Mouse (Mus musculus): ENCODE measurements around the gene Rasgrf2. TPM values are rescaled to one million over a fixed set of nuclear protein-coding genes. Genes with fewer than 3 reads are reported as not detected.
A peak's percentile ranks its signal among the peaks of the same experiment; 100 is the strongest.
"Not testable (repeated sequence)": the region's sequence is repeated elsewhere in the genome, so short reads cannot be mapped to it uniquely, and the experiment has no call there.

The Rasgrf2 gene
- polyA plus RNA-seq (2015; fragmentation: Nextera tagmentation; extraction: Ambion mirVana): 1.0 and 2.5 TPM in 2 replicates

DNA sequence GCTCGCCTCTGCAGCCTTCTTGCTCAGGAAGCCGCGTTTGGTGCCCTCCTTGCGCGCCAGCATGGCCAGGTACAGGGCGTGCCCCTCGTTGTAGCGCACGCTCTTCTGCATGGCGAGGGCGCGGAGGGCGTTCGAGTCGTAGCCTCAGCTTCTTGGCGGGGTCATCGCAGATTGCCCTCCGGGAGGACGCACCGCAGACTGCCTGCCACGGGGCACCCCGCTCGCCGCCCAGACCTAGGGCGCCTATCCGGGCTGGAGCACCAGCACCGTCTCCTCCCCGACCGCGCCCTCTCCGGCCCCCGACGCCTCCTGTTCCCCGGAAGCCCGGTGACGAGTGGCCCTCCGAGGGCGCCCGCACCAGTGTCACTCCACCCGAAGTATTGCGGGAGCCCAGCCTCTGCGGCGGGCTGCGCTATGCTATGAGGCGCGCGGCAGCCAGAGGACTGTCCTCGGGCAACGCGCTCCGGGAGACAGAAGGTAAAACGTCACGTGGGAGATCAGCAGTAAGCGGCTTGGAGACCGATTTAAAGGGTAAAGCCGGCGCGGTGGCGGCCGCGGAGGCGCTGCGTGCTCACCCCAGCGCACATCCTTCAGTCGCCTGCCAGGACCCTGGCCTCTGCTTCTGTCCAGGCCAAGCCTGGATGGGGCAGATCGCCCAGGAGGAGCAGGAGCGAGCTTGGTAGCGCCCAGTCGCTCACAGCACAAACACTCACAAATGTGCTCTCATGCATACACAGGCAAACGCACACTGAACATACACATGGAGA is at the start of gene Rasgrf2:
Gene Rasgrf2, minus strand, starts transcription at position 273 of the 767 bp plus-strand sequence.
- ATAC-seq (ENCODE audit: low FRiP score, low TSS enrichment): peak; percentile 84
- H3K9ac ChIP-seq (replicated peaks; ENCODE audit: low read length): peak within 1 kb of the TSS; percentile 57
- H3K27ac ChIP-seq (ENCODE audit: low read length): no peak within 1 kb of the TSS
- H3K4me3 ChIP-seq (ENCODE audit: low read length): peak within 1 kb of the TSS; percentile 60
- peaks cover 8% of the 10 kb centered on the region for H3K4me1 ChIP-seq (ENCODE audit: insufficient read depth, low read length)
- WGBS: 1% methylated on average over 70 of the region's 70 CpGs
- no peaks in the 10 kb centered on the region for H3K36me3 ChIP-seq (ENCODE audit: insufficient read depth, low read length)
- H3K4me2 ChIP-seq (replicated peaks; ENCODE audit: low read depth, low read length): peak within 1 kb of the TSS; percentile 96
- H3K9me3 ChIP-seq (ENCODE audit: low read length): no peaks in the 10 kb centered on the region
- H3K27me3 ChIP-seq (ENCODE audit: insufficient read depth, low read length): peaks cover 28% of the 10 kb centered on the region

- H3K36me3 ChIP-seq (ENCODE audit: insufficient read depth, low read length); H3K9ac ChIP-seq (replicated peaks; ENCODE audit: low read length); H3K27ac ChIP-seq (ENCODE audit: low read length); H3K27me3 ChIP-seq (ENCODE audit: insufficient read depth, low read length); H3K4me3 ChIP-seq (ENCODE audit: low read length); ATAC-seq (ENCODE audit: low FRiP score, low TSS enrichment); H3K4me2 ChIP-seq (replicated peaks; ENCODE audit: low read depth, low read length); H3K4me1 ChIP-seq (ENCODE audit: insufficient read depth, low read length); H3K9me3 ChIP-seq (ENCODE audit: low read length): not testable (repeated sequence)
- 83% methylated on average over 8 of the region's 8 CpGs for WGBS
These were observed 41.2 kb upstream of the Rasgrf2 start for GRCm38 (mm10) chr13:92172686-92173085.

GRCm38 (mm10) chr13:92150551-92150950 is 19.1 kb upstream of the Rasgrf2 start:
- WGBS: 61% methylated on average over 3 of the region's 3 CpGs
- Histone ChIP-seq H3K9ac (replicated peaks; ENCODE audit: low read length) (no peak overlapping the region), H3K4me1 (ENCODE audit: insufficient read depth, low read length) (no peaks in the 10 kb centered on the region), H3K27me3 (ENCODE audit: insufficient read depth, low read length) (no peaks in the 10 kb centered on the region), H3K36me3 (ENCODE audit: insufficient read depth, low read length) (no peaks in the 10 kb centered on the region), H3K9me3 (ENCODE audit: low read length) (peaks cover 9% of the 10 kb centered on the region), H3K4me2 (replicated peaks; ENCODE audit: low read depth, low read length) (no peak overlapping the region), H3K4me3 (ENCODE audit: low read length) (no peak overlapping the region), H3K27ac (ENCODE audit: low read length) (no peak overlapping the region)
- ATAC-seq (ENCODE audit: low FRiP score, low TSS enrichment): 0 out of 2 replicates have a peak, but pooled peaks have one; percentile 27

- Histone ChIP-seq H3K4me2 (replicated peaks; ENCODE audit: low read depth, low read length) (no peak overlapping the region), H3K27me3 (ENCODE audit: insufficient read depth, low read length) (no peaks in the 10 kb centered on the region), H3K9ac (replicated peaks; ENCODE audit: low read length) (no peak overlapping the region), H3K9me3 (ENCODE audit: low read length) (peaks cover 23% of the 10 kb centered on the region), H3K4me1 (ENCODE audit: insufficient read depth, low read length) (no peaks in the 10 kb centered on the region), H3K4me3 (ENCODE audit: low read length) (no peak overlapping the region), H3K36me3 (ENCODE audit: insufficient read depth, low read length) (no peaks in the 10 kb centered on the region), H3K27ac (ENCODE audit: low read length) (no peak overlapping the region)
- no peak for ATAC-seq (ENCODE audit: low FRiP score, low TSS enrichment)
- WGBS: 81% methylated on average over 4 of the region's 4 CpGs
These were observed 17.4 kb upstream of the Rasgrf2 start for GRCm38 (mm10) chr13:92148858-92149257.

DNA sequence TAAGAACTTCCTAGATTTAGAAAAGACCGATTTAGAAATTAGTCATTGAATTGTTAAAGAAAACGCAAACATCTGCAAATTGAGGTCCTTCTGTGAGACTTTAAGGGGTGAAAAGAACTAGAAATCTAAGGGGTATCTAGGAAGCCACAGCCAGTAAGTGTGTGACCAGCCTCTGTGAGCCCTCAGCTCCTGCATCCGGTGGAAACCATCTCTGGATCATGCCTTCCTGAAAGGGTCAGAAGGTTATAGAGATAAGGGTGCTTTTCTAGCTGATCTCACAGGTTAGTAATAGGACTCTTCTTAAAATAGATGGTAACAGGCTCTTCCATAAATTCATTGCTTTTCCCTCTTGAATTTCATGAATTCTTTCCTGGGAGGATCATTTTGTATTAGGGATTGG is 3.3 kb upstream of the Rasgrf2 start:
- Histone ChIP-seq H3K27ac (ENCODE audit: low read length) (no peak overlapping the region), H3K9me3 (ENCODE audit: low read length) (peaks cover 4% of the 10 kb centered on the region; the same call in 1 of the 2 replicates), H3K4me3 (ENCODE audit: low read length) (no peak overlapping the region), H3K4me1 (ENCODE audit: insufficient read depth, low read length) (peaks cover 8% of the 10 kb centered on the region), H3K4me2 (replicated peaks; ENCODE audit: low read depth, low read length) (no peak overlapping the region), H3K27me3 (ENCODE audit: insufficient read depth, low read length) (peaks cover 24% of the 10 kb centered on the region), H3K9ac (replicated peaks; ENCODE audit: low read length) (no peak overlapping the region), H3K36me3 (ENCODE audit: insufficient read depth, low read length) (no peaks in the 10 kb centered on the region)
- 70% methylated on average over 3 of the region's 3 CpGs for WGBS
- ATAC-seq (ENCODE audit: low FRiP score, low TSS enrichment): no peak

DNA sequence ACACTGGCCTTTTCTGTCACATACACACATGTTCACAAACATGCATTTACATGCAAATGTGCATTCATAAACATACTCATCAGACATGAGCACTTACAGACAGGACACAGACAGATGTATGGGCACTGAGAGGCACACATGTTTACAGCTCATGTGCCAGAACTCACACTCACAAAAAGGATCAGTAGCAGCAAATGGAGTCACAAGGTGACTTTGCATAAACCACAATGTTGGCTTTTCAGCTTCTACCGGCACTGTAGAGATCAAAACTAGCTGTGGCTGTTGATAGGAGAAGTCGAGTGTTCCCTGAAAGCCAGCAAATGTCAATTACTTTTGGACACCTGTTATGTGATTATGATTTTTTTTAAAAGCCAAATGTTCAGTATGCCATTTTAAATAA is 1.1 kb upstream of the Rasgrf2 start:
- Histone ChIP-seq H3K27ac (ENCODE audit: low read length) (no peak overlapping the region), H3K4me2 (replicated peaks; ENCODE audit: low read depth, low read length) (no peak overlapping the region), H3K4me3 (ENCODE audit: low read length) (no peak overlapping the region), H3K9ac (replicated peaks; ENCODE audit: low read length) (no peak overlapping the region), H3K36me3 (ENCODE audit: insufficient read depth, low read length) (no peaks in the 10 kb centered on the region), H3K9me3 (ENCODE audit: low read length) (no peaks in the 10 kb centered on the region), H3K4me1 (ENCODE audit: insufficient read depth, low read length) (peaks cover 8% of the 10 kb centered on the region), H3K27me3 (ENCODE audit: insufficient read depth, low read length) (peaks cover 28% of the 10 kb centered on the region)
- no peak for ATAC-seq (ENCODE audit: low FRiP score, low TSS enrichment)
- 70% methylated on average over 2 of the region's 2 CpGs for WGBS

DNA sequence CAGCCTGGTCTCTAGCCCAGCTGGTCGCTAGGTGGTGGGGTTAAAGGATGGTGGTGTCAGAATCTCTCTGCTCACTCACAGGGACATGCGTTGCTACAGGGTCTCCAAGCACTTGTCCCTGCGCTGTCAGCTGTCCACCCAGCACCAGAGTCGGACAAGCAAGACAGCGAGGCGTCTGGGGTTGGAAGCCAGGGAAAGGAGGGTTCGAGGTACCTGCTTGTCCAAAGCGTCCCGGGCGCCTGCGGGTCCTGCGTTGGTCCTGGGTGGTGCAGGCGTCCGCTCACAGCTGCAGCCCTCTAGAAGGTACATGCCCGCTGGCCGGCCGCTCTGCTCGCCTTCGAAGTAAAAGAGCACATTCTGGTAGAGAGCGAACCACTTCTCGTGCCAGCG is 467 bp downstream of the Rasgrf2 start:
- peak overlapping the region; percentile 96 for H3K4me2 ChIP-seq (replicated peaks; ENCODE audit: low read depth, low read length)
- H3K27me3 ChIP-seq (ENCODE audit: insufficient read depth, low read length): peaks cover 28% of the 10 kb centered on the region
- H3K27ac ChIP-seq (ENCODE audit: low read length): no peak overlapping the region
- peak; percentile 43 for ATAC-seq (ENCODE audit: low FRiP score, low TSS enrichment)
- peaks cover 8% of the 10 kb centered on the region for H3K4me1 ChIP-seq (ENCODE audit: insufficient read depth, low read length)
- H3K9ac ChIP-seq (replicated peaks; ENCODE audit: low read length): peak overlapping the region; percentile 57; the same call in 1 of the 2 replicates
- no peaks in the 10 kb centered on the region for H3K9me3 ChIP-seq (ENCODE audit: low read length)
- H3K4me3 ChIP-seq (ENCODE audit: low read length): peak overlapping the region; percentile 60
- H3K36me3 ChIP-seq (ENCODE audit: insufficient read depth, low read length): no peaks in the 10 kb centered on the region
- 10% methylated on average over 22 of the region's 22 CpGs for WGBS

DNA sequence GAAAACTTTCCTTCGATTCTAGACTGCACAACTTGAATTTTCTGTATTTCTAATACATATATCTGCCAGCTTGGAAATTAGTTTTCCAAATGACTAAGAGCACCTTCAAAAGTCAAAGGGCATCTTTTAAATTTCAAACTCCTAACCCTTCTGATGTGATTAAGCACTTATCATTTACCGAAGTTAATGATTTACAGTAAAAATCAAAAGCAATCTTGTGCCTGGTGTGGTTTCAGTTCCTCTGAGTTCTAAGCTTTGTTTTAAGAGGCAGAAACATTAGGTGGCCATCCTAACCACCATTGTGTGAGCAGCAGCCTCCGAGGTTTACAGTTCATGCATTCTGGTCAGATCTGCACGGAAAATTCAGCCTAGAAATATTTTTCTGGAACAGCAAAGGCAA is 1.6 kb downstream of the Rasgrf2 start:
- no peaks in the 10 kb centered on the region for H3K36me3 ChIP-seq (ENCODE audit: insufficient read depth, low read length)
- peaks cover 28% of the 10 kb centered on the region for H3K27me3 ChIP-seq (ENCODE audit: insufficient read depth, low read length)
- WGBS: 73% methylated on average over 4 of the region's 4 CpGs
- no peak overlapping the region for H3K27ac ChIP-seq (ENCODE audit: low read length)
- no peak overlapping the region for H3K4me3 ChIP-seq (ENCODE audit: low read length)
- H3K9ac ChIP-seq (replicated peaks; ENCODE audit: low read length): no peak overlapping the region
- peaks cover 8% of the 10 kb centered on the region for H3K4me1 ChIP-seq (ENCODE audit: insufficient read depth, low read length)
- ATAC-seq (ENCODE audit: low FRiP score, low TSS enrichment): no peak
- no peaks in the 10 kb centered on the region for H3K9me3 ChIP-seq (ENCODE audit: low read length)
- H3K4me2 ChIP-seq (replicated peaks; ENCODE audit: low read depth, low read length): peak overlapping the region; percentile 96

GRCm38 (mm10) chr13:92125902-92126301 is 5.6 kb downstream of the Rasgrf2 start:
- no peak for ATAC-seq (ENCODE audit: low FRiP score, low TSS enrichment)
- WGBS: 88% methylated on average over 5 of the region's 5 CpGs
- Histone ChIP-seq H3K4me2 (replicated peaks; ENCODE audit: low read depth, low read length) (no peak overlapping the region), H3K27me3 (ENCODE audit: insufficient read depth, low read length) (peaks cover 14% of the 10 kb centered on the region), H3K27ac (ENCODE audit: low read length) (no peak overlapping the region), H3K4me1 (ENCODE audit: insufficient read depth, low read length) (0 out of 2 replicates have a peak, but pooled peaks cover under 1% of the 10 kb centered on the region), H3K36me3 (ENCODE audit: insufficient read depth, low read length) (no peaks in the 10 kb centered on the region), H3K4me3 (ENCODE audit: low read length) (no peak overlapping the region), H3K9ac (replicated peaks; ENCODE audit: low read length) (no peak overlapping the region), H3K9me3 (ENCODE audit: low read length) (no peaks in the 10 kb centered on the region)

- no peak for ATAC-seq (ENCODE audit: low FRiP score, low TSS enrichment)
- H3K4me2 ChIP-seq (replicated peaks; ENCODE audit: low read depth, low read length): no peak overlapping the region
- H3K27me3 ChIP-seq (ENCODE audit: insufficient read depth, low read length): no peaks in the 10 kb centered on the region
- H3K9me3 ChIP-seq (ENCODE audit: low read length): no peaks in the 10 kb centered on the region
- no peaks in the 10 kb centered on the region for H3K36me3 ChIP-seq (ENCODE audit: insufficient read depth, low read length)
- no peak overlapping the region for H3K9ac ChIP-seq (replicated peaks; ENCODE audit: low read length)
- no peak overlapping the region for H3K27ac ChIP-seq (ENCODE audit: low read length)
- H3K4me1 ChIP-seq (ENCODE audit: insufficient read depth, low read length): no peaks in the 10 kb centered on the region
- WGBS: 57% methylated on average over 5 of the region's 5 CpGs
- no peak overlapping the region for H3K4me3 ChIP-seq (ENCODE audit: low read length)
These were observed 11.8 kb downstream of the Rasgrf2 start for GRCm38 (mm10) chr13:92119623-92120022.

Data from kidney, embryonic 16.5 days (tissue).